Mouse (Mus musculus): ENCODE measurements at regions not wholly inside any gene's neighbourhood (a gene's known extent, or its start where the extent isn't known, plus 50 kb on each side); places are given as distances from the start of the nearest gene placed in this dataset.

GRCm38 (mm10) chr13:30042689-30043320 is 56.9 kb upstream of the E2f3 start:
- no peak for DNase-seq

DNA sequence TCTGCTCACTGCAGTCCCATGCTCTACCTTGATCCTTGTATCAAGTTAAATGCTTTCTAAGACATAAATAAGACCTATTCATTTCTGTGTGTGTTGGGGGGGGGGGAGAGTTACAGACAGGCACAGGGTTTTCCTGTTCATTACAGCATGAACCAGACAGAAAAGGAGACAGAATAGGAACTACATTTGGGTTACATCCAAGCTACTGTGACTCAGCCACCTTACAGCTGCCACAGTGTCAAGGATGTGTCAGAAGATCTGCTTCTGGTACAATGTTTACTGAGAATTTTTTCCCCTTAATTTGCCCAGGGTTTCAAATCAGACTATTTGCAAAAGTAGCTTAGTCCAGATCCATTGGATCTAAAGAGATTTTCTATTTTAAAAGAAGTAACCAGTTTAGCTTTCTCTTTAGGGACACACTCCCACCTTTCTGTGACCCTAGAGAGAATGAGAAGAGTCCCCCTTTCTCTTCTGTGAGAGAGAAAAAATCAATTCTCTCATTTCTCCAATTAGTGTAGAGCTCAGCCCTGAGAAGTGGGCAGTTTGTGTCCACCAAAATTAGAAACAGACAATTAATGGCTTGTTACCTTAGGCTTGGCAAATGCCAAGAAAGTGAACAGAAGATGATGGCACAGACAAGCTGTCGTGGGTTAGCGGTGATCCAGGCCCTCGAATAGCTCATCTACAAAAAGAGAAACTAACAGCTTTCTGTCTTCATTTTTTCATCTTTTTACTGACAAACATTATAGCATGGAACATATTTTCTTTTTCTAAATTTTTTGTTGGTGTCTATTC is 55.8 kb upstream of the E2f3 start:
- DNase-seq, result no peak

- DNase-seq, result no peak
Measured at GRCm38 (mm10) chr13:30040288-30040687, 54.4 kb upstream of the E2f3 start.

GRCm38 (mm10) chr13:30039791-30040190 is 53.9 kb upstream of the E2f3 start:
- no peak for DNase-seq

GRCm38 (mm10) chr13:30036561-30036960 is 50.7 kb upstream of the E2f3 start:
- DNase-seq, result peak; percentile 32

GRCm38 (mm10) chr13:30036071-30036470 is 50.2 kb upstream of the E2f3 start:
- no peak for DNase-seq

All from kidney, adult 9 months (tissue).